Mouse (Mus musculus): ENCODE data around the gene Kcng4. TPM values are rescaled to one million over a fixed set of nuclear protein-coding genes. Genes with fewer than 3 reads are reported as not detected.

Gene Kcng4
- polyA plus RNA-seq, 1 experiment: not detected

GRCm38 (mm10) chr8:119638261-119638660 lies 2.8 kb upstream of the Kcng4 start:
- Histone ChIP-seq H3K4me3 (ENCODE audit: insufficient read depth, poor library complexity, severe bottlenecking) (no peak overlapping the region), H3K36me3 (ENCODE audit: control insufficient read depth, insufficient read depth) (no peaks in the 10 kb centered on the region), H3K79me3 (ENCODE audit: low read depth) (no peaks in the 10 kb centered on the region), H3ac (ENCODE audit: control insufficient read depth, insufficient read length, low read depth) (no peak overlapping the region), H3K79me2 (ENCODE audit: control insufficient read depth, insufficient read depth) (no peaks in the 10 kb centered on the region), H3K27me3 (ENCODE audit: control insufficient read depth, insufficient read depth, insufficient read length) (peaks cover 70% of the 10 kb centered on the region)
- TF ChIP-seq MYOG (IDR thresholded peaks at IDR 0.05; ENCODE audit: control insufficient read depth, extremely low read depth, insufficient read length) (no peak), USF1 (IDR thresholded peaks at IDR 0.05; ENCODE audit: low read depth) (no peak), MAX (IDR thresholded peaks at IDR 0.05) (no peak), CEBPB (IDR thresholded peaks at IDR 0.05; ENCODE audit: low read depth) (no peak), FOSL1 (IDR thresholded peaks at IDR 0.05; ENCODE audit: insufficient read depth, low read length, poor library complexity, severe bottlenecking) (no peak), MYOD1 (IDR thresholded peaks at IDR 0.05; ENCODE audit: control insufficient read depth, insufficient read length, low read depth) (no peak), CTCF (IDR thresholded peaks at IDR 0.05; ENCODE audit: control insufficient read depth, insufficient read depth, insufficient read length) (no peak)

GRCm38 (mm10) chr8:119637381-119637780 lies 1.9 kb upstream of the Kcng4 start:
- Histone ChIP-seq H3ac (ENCODE audit: control insufficient read depth, insufficient read length, low read depth) (no peak overlapping the region), H3K79me3 (ENCODE audit: low read depth) (no peaks in the 10 kb centered on the region), H3K79me2 (ENCODE audit: control insufficient read depth, insufficient read depth) (no peaks in the 10 kb centered on the region), H3K27me3 (ENCODE audit: control insufficient read depth, insufficient read depth, insufficient read length) (peaks cover 73% of the 10 kb centered on the region), H3K4me3 (ENCODE audit: insufficient read depth, poor library complexity, severe bottlenecking) (no peak overlapping the region), H3K36me3 (ENCODE audit: control insufficient read depth, insufficient read depth) (no peaks in the 10 kb centered on the region)
- TF ChIP-seq MAX (IDR thresholded peaks at IDR 0.05) (no peak), CEBPB (IDR thresholded peaks at IDR 0.05; ENCODE audit: low read depth) (no peak), USF1 (IDR thresholded peaks at IDR 0.05; ENCODE audit: low read depth) (no peak), FOSL1 (IDR thresholded peaks at IDR 0.05; ENCODE audit: insufficient read depth, low read length, poor library complexity, severe bottlenecking) (no peak), MYOD1 (IDR thresholded peaks at IDR 0.05; ENCODE audit: control insufficient read depth, insufficient read length, low read depth) (no peak), CTCF (IDR thresholded peaks at IDR 0.05; ENCODE audit: control insufficient read depth, insufficient read depth, insufficient read length) (no peak), MYOG (IDR thresholded peaks at IDR 0.05; ENCODE audit: control insufficient read depth, extremely low read depth, insufficient read length) (no peak)

- H3K27me3 ChIP-seq (ENCODE audit: control insufficient read depth, insufficient read depth, insufficient read length): peaks cover 78% of the 10 kb centered on the region
- no peak overlapping the region for H3ac ChIP-seq (ENCODE audit: control insufficient read depth, insufficient read length, low read depth)
- H3K79me3 ChIP-seq (ENCODE audit: low read depth): no peaks in the 10 kb centered on the region
- H3K79me2 ChIP-seq (ENCODE audit: control insufficient read depth, insufficient read depth): no peaks in the 10 kb centered on the region
- no peak overlapping the region for H3K4me3 ChIP-seq (ENCODE audit: insufficient read depth, poor library complexity, severe bottlenecking)
- no peaks in the 10 kb centered on the region for H3K36me3 ChIP-seq (ENCODE audit: control insufficient read depth, insufficient read depth)
- TF ChIP-seq CEBPB (IDR thresholded peaks at IDR 0.05; ENCODE audit: low read depth) (no peak), MYOD1 (IDR thresholded peaks at IDR 0.05; ENCODE audit: control insufficient read depth, insufficient read length, low read depth) (no peak), MYOG (IDR thresholded peaks at IDR 0.05; ENCODE audit: control insufficient read depth, extremely low read depth, insufficient read length) (no peak), USF1 (IDR thresholded peaks at IDR 0.05; ENCODE audit: low read depth) (no peak), CTCF (IDR thresholded peaks at IDR 0.05; ENCODE audit: control insufficient read depth, insufficient read depth, insufficient read length) (no peak), MAX (IDR thresholded peaks at IDR 0.05) (no peak), FOSL1 (IDR thresholded peaks at IDR 0.05; ENCODE audit: insufficient read depth, low read length, poor library complexity, severe bottlenecking) (no peak)
These were observed 1.3 kb upstream of the Kcng4 start for GRCm38 (mm10) chr8:119636766-119637165.

- Histone ChIP-seq H3K27me3 (ENCODE audit: control insufficient read depth, insufficient read depth, insufficient read length) (peaks cover 79% of the 10 kb centered on the region), H3ac (ENCODE audit: control insufficient read depth, insufficient read length, low read depth) (no peak overlapping the region), H3K79me2 (ENCODE audit: control insufficient read depth, insufficient read depth) (no peaks in the 10 kb centered on the region), H3K36me3 (ENCODE audit: control insufficient read depth, insufficient read depth) (no peaks in the 10 kb centered on the region), H3K4me3 (ENCODE audit: insufficient read depth, poor library complexity, severe bottlenecking) (no peak overlapping the region), H3K79me3 (ENCODE audit: low read depth) (no peaks in the 10 kb centered on the region)
- TF ChIP-seq CTCF (IDR thresholded peaks at IDR 0.05; ENCODE audit: control insufficient read depth, insufficient read depth, insufficient read length) (no peak), MYOG (IDR thresholded peaks at IDR 0.05; ENCODE audit: control insufficient read depth, extremely low read depth, insufficient read length) (no peak), MYOD1 (IDR thresholded peaks at IDR 0.05; ENCODE audit: control insufficient read depth, insufficient read length, low read depth) (no peak), FOSL1 (IDR thresholded peaks at IDR 0.05; ENCODE audit: insufficient read depth, low read length, poor library complexity, severe bottlenecking) (no peak), USF1 (IDR thresholded peaks at IDR 0.05; ENCODE audit: low read depth) (no peak), MAX (IDR thresholded peaks at IDR 0.05) (no peak), CEBPB (IDR thresholded peaks at IDR 0.05; ENCODE audit: low read depth) (no peak)
These were observed 478 bp upstream of the Kcng4 start for GRCm38 (mm10) chr8:119635958-119636357.

GRCm38 (mm10) chr8:119634616-119635336 lies 704 bp downstream of the Kcng4 start:
- Histone ChIP-seq H3K36me3 (ENCODE audit: control insufficient read depth, insufficient read depth) (no peaks in the 10 kb centered on the region), H3K79me2 (ENCODE audit: control insufficient read depth, insufficient read depth) (no peaks in the 10 kb centered on the region), H3K4me3 (ENCODE audit: insufficient read depth, poor library complexity, severe bottlenecking) (no peak overlapping the region), H3K79me3 (ENCODE audit: low read depth) (no peaks in the 10 kb centered on the region), H3K27me3 (ENCODE audit: control insufficient read depth, insufficient read depth, insufficient read length) (peaks cover 83% of the 10 kb centered on the region), H3ac (ENCODE audit: control insufficient read depth, insufficient read length, low read depth) (no peak overlapping the region)
- TF ChIP-seq CTCF (IDR thresholded peaks at IDR 0.05; ENCODE audit: control insufficient read depth, insufficient read depth, insufficient read length) (no peak), MYOD1 (IDR thresholded peaks at IDR 0.05; ENCODE audit: control insufficient read depth, insufficient read length, low read depth) (no peak), FOSL1 (IDR thresholded peaks at IDR 0.05; ENCODE audit: insufficient read depth, low read length, poor library complexity, severe bottlenecking) (no peak), MAX (IDR thresholded peaks at IDR 0.05) (no peak)

All from C2C12 (cell line).